Comparison of ENCODE assay signal across 8 mouse cellular contexts in the genomic region with DNA sequence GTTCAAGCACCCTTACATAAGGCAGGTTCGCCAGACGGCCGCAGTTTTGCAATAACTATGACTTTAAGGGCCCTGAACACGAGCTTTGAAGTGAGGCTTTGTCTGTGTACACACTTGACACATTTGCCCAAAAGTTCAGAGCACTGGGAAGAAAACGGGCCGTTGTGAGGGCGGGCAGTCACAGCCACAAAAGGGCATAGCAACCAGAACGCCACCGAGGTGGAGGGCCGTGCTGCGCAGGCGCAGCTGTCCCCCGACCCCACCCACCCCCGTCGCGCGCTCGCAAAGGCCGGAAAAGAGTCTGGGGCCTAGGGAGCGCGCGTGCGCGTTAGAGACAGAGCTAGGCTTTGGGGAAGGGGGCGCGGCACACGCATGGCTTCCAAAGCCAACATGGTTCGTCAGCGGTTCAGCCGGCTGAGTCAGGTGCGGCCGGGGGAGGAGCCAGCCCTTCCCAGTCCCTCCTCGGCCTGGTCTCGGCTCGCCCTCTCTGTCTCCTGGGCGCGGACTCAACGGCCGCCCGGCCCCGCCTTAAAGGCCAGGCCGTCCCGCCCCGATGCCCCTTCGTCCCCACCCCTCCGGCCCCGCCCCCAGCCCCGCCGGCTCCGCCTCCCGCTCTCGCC. TPM values are rescaled to one million over a fixed set of nuclear protein-coding genes. Genes with fewer than 3 reads are reported as not detected.
DNase-seq lines count a peak whose midpoint lies in the region; ATAC-seq and TF ChIP-seq lines count a peak whose summit lies in the region.

A gene (plus strand): TSS at position 296 of the 620 bp plus-strand sequence.

- TF ChIP-seq RAD21 in MEL (IDR thresholded peaks at IDR 0.05; ENCODE audit: low read depth, low read length), result no peak

- DNase-seq in MEL (ENCODE audit: low read depth, low spot score), result peak; percentile 98
- peak; percentile 96 for DNase-seq in cerebellum, adult 2 months
- peak; percentile 98 for DNase-seq in forebrain, postnatal 0 days
- peak; percentile 97 for DNase-seq in heart, postnatal 4 days
- peak; percentile 94 to 95 for DNase-seq in layer of hippocampus, adult 8-10 months (ENCODE audit: low spot score in 2 of 2)
- DNase-seq in ovary, adult 18-20 months (ENCODE audit: low spot score), result peak; percentile 98
- DNase-seq in thymus, postnatal 0 days (ENCODE audit: low spot score), result peak; percentile 97

- H3K27me3 ChIP-seq in MEL (ENCODE audit: control insufficient read depth in 1 of 2, insufficient read depth in 2 of 2, low read length in 2 of 2), result no peaks in the 10 kb centered on the region
- no peaks in the 10 kb centered on the region for H3K27me3 ChIP-seq in cerebellum, adult 2 months (ENCODE audit: control insufficient read depth, insufficient read depth, low read length)
- no peaks in the 10 kb centered on the region for H3K27me3 ChIP-seq in forebrain, postnatal 0 days (ENCODE audit: insufficient read depth, low read length)
- no peaks in the 10 kb centered on the region for H3K27me3 ChIP-seq in lung, embryonic 15.5 days

- peaks cover 0 to 3% of the 10 kb centered on the region in 2 experiments; a peak in 2 of 4 replicates for H3K4me1 ChIP-seq in MEL (ENCODE audit: control insufficient read depth in 1 of 2, insufficient read depth in 2 of 2, low read length in 2 of 2)
- H3K4me1 ChIP-seq in cerebellum, adult 2 months (ENCODE audit: control insufficient read depth, insufficient read depth, low read length), result no peaks in the 10 kb centered on the region; the same call in 1 of the 2 replicates
- peaks cover 6% of the 10 kb centered on the region for H3K4me1 ChIP-seq in forebrain, postnatal 0 days (ENCODE audit: insufficient read depth)
- H3K4me1 ChIP-seq in lung, embryonic 15.5 days, result peaks cover 33% of the 10 kb centered on the region

- peaks cover 0 to 27% of the 10 kb centered on the region in 2 experiments; a peak in 2 of 4 replicates for H3K36me3 ChIP-seq in MEL (ENCODE audit: control insufficient read depth in 1 of 2, insufficient read depth in 2 of 2, low read length in 2 of 2)
- H3K36me3 ChIP-seq in forebrain, postnatal 0 days (ENCODE audit: insufficient read depth), result no peaks in the 10 kb centered on the region
- no peaks in the 10 kb centered on the region for H3K36me3 ChIP-seq in lung, embryonic 15.5 days

- under 1% methylated on average over 50 of the region's 52 CpGs for WGBS in cerebellum, adult 2 months
- WGBS in forebrain, postnatal 0 days, result under 1% methylated on average over 50 of the region's 52 CpGs
- WGBS in lung, embryonic 15.5 days, result under 1% methylated on average over 48 of the region's 52 CpGs

- no peak for TF ChIP-seq EP300 in MEL (IDR thresholded peaks at IDR 0.05; ENCODE audit: low read depth in 1 of 2, low read length in 2 of 2)

- H3K9me3 ChIP-seq in MEL (replicated peaks; ENCODE audit: insufficient read depth, low read length), result no peaks in the 10 kb centered on the region
- H3K9me3 ChIP-seq in forebrain, postnatal 0 days (ENCODE audit: low read length), result no peaks in the 10 kb centered on the region
- no peaks in the 10 kb centered on the region for H3K9me3 ChIP-seq in lung, embryonic 15.5 days

- peak within 1 kb of the TSS; percentile 77 for H3K4me2 ChIP-seq in forebrain, postnatal 0 days (ENCODE audit: low read depth)
- H3K4me2 ChIP-seq in lung, embryonic 15.5 days, result peak within 1 kb of the TSS; percentile 69

- TF ChIP-seq CTCF in MEL (IDR thresholded peaks at IDR 0.05 in 2 of 3, conservative IDR thresholded peaks at IDR 0.05 in 1 of 3; ENCODE audit: control insufficient read depth in 1 of 3, insufficient read depth in 1 of 3, low read depth in 2 of 3, low read length in 3 of 3, poor library complexity in 1 of 3, severe bottlenecking in 1 of 3), result no peak
- TF ChIP-seq CTCF in cerebellum, adult 2 months (IDR thresholded peaks at IDR 0.05; ENCODE audit: borderline replicate concordance, insufficient read depth, low read depth, low read length), result no peak
- TF ChIP-seq CTCF in forebrain, postnatal 0 days (IDR thresholded peaks at IDR 0.05; ENCODE audit: low read depth), result no peak

- H3K27ac ChIP-seq in MEL (ENCODE audit: control insufficient read depth, low read depth, low read length), result peak within 1 kb of the TSS; percentile 96
- H3K27ac ChIP-seq in cerebellum, adult 2 months (ENCODE audit: insufficient read depth, low read length), result peak within 1 kb of the TSS; percentile 90
- H3K27ac ChIP-seq in forebrain, postnatal 0 days (ENCODE audit: low read depth, low read length), result peak within 1 kb of the TSS; percentile 91
- H3K27ac ChIP-seq in lung, embryonic 15.5 days, result peak within 1 kb of the TSS; percentile 98

- peak within 1 kb of the TSS; percentile 92 for H3K9ac ChIP-seq in MEL (ENCODE audit: control insufficient read depth, low read depth, low read length, poor library complexity, severe bottlenecking)
- peak within 1 kb of the TSS; percentile 81 for H3K9ac ChIP-seq in forebrain, postnatal 0 days
- peak within 1 kb of the TSS; percentile 77 for H3K9ac ChIP-seq in lung, embryonic 15.5 days

- ATAC-seq in forebrain, postnatal 0 days, result peak; percentile 96
- peak; percentile 99 for ATAC-seq in lung, embryonic 15.5 days (ENCODE audit: borderline replicate concordance, extremely low read depth, low FRiP score, low TSS enrichment)

- peak in 1 of 2 experiments; percentile 56; a peak in 1 of 4 replicates for TF ChIP-seq POLR2A in MEL (IDR thresholded peaks at IDR 0.05; ENCODE audit: control insufficient read depth in 1 of 2, insufficient read depth in 1 of 2, low read depth in 1 of 2, low read length in 2 of 2, poor library complexity in 1 of 2)
- peak; percentile 63 for TF ChIP-seq POLR2A in cerebellum, adult 2 months (IDR thresholded peaks at IDR 0.05; ENCODE audit: borderline replicate concordance, insufficient read depth, low read length)

- H3K4me3 ChIP-seq in MEL (ENCODE audit: control insufficient read depth in 1 of 2, insufficient read depth in 1 of 2, low read depth in 2 of 2, low read length in 2 of 2), result peak within 1 kb of the TSS; percentile 97 to 99
- peak within 1 kb of the TSS; percentile 94 for H3K4me3 ChIP-seq in cerebellum, adult 2 months (replicated peaks; ENCODE audit: insufficient read depth, low read depth, low read length)
- H3K4me3 ChIP-seq in forebrain, postnatal 0 days (ENCODE audit: low read depth, low read length), result peak within 1 kb of the TSS; percentile 65
- H3K4me3 ChIP-seq in lung, embryonic 15.5 days, result peak within 1 kb of the TSS; percentile 60

- H3K79me2 ChIP-seq in MEL (ENCODE audit: control insufficient read depth, insufficient read depth, low read length, poor library complexity), result peaks cover 28% of the 10 kb centered on the region

TF ChIP-seq in MEL, 35 proteins besides CTCF, POLR2A, EP300 and RAD21 (continues in another document):
- peak; percentile 64 for TF ChIP-seq USF1 (IDR thresholded peaks at IDR 0.05; ENCODE audit: low read depth, low read length)
- TF ChIP-seq ELF1 (IDR thresholded peaks at IDR 0.05; ENCODE audit: low read depth, low read length), result peak; percentile 63; the same call in 1 of the 2 replicates
- no peak for TF ChIP-seq UBTF (IDR thresholded peaks at IDR 0.05; ENCODE audit: borderline replicate concordance, insufficient read depth, low read depth, low read length)
- TF ChIP-seq ZMIZ1 (IDR thresholded peaks at IDR 0.05; ENCODE audit: low read depth, low read length), result 0 out of 2 replicates have a peak, but pooled peaks have one; percentile 61
- TF ChIP-seq SIN3A (IDR thresholded peaks at IDR 0.05; ENCODE audit: low read length), result peak; percentile 81
- no peak for TF ChIP-seq POLR2AphosphoS5 (IDR thresholded peaks at IDR 0.05; ENCODE audit: borderline replicate concordance, low read depth, low read length)
- no peak for TF ChIP-seq MAFK (IDR thresholded peaks at IDR 0.05; ENCODE audit: borderline replicate concordance, low read depth, low read length)
- TF ChIP-seq ETS1 (IDR thresholded peaks at IDR 0.05; ENCODE audit: low read depth, low read length), result no peak
- TF ChIP-seq JUND (IDR thresholded peaks at IDR 0.05; ENCODE audit: low read depth, low read length), result no peak
- no peak for TF ChIP-seq MYB (IDR thresholded peaks at IDR 0.05; ENCODE audit: low read depth, low read length)
- TF ChIP-seq E2F4 (IDR thresholded peaks at IDR 0.05; ENCODE audit: borderline replicate concordance, low read depth, low read length), result no peak
- peak; percentile 57; the same call in 1 of the 2 replicates for TF ChIP-seq MAX (IDR thresholded peaks at IDR 0.05; ENCODE audit: low read length)
- no peak for TF ChIP-seq SMC3 (IDR thresholded peaks at IDR 0.05; ENCODE audit: low read depth, low read length)
- no peak for TF ChIP-seq BHLHE40 (IDR thresholded peaks at IDR 0.05; ENCODE audit: borderline replicate concordance, low read depth, low read length)
- TF ChIP-seq ZC3H11A (IDR thresholded peaks at IDR 0.05; ENCODE audit: low read depth, low read length), result no peak
- no peak for TF ChIP-seq CHD1 (IDR thresholded peaks at IDR 0.05; ENCODE audit: low read depth, low read length)
- TF ChIP-seq RCOR1 (IDR thresholded peaks at IDR 0.05; ENCODE audit: low read depth, low read length), result no peak
- TF ChIP-seq NRF1 (IDR thresholded peaks at IDR 0.05; ENCODE audit: insufficient read depth, low read depth, low read length, poor library complexity, severe bottlenecking), result peak; percentile 85
- peak; percentile 89 for TF ChIP-seq MXI1 (IDR thresholded peaks at IDR 0.05; ENCODE audit: low read depth, low read length)
- no peak for TF ChIP-seq USF2 (IDR thresholded peaks at IDR 0.05; ENCODE audit: borderline replicate concordance in 1 of 2, insufficient read depth in 1 of 2, low read depth in 1 of 2, low read length in 2 of 2)
- peak; percentile 41 for TF ChIP-seq NELFE (IDR thresholded peaks at IDR 0.05; ENCODE audit: low read depth, low read length)
- TF ChIP-seq MAZ (IDR thresholded peaks at IDR 0.05; ENCODE audit: low read depth, low read length), result no peak
- TF ChIP-seq TCF12 (IDR thresholded peaks at IDR 0.05; ENCODE audit: low read depth, low read length), result no peak
- no peak for TF ChIP-seq POLR2AphosphoS2 (IDR thresholded peaks at IDR 0.05; ENCODE audit: low read length)

RNA-seq across cellular contexts. Expression of the gene that starts here (rescaled TPM):
- 13.3 and 19.2 TPM in 2 replicates for total RNA-seq in MEL (2012; rRNA removed)
- polyA plus RNA-seq in MEL (2012; ENCODE audit: insufficient read depth in 1 of 2, insufficient read length in 2 of 2, low read depth in 1 of 2, low replicate concordance in 2 of 2, missing spikeins in 1 of 2), result 100 to 1,000 TPM in 1 of 2 experiments, 10 to 100 TPM in 1; 52.8 to 110 TPM
- 53.6 and 54.7 TPM in 2 replicates for polyA plus RNA-seq in cerebellum, adult 2 months (2012; rRNA removed)
- 18.5 and 21.3 TPM in 2 replicates for total RNA-seq in forebrain, postnatal 0 days (2014; rRNA removed)
- 35.2 and 40.1 TPM in 2 replicates for polyA plus RNA-seq in forebrain, postnatal 0 days (2015; fragmentation: Nextera tagmentation; extraction: Ambion mirVana)
- total RNA-seq in heart, postnatal 4 days (2021), result 10 to 100 TPM; 83.3 to 87.0 TPM
- 10 to 100 TPM; 44.9 to 53.8 (median 50.0) TPM for total RNA-seq in layer of hippocampus, adult 8-10 months (2022)
- polyA plus RNA-seq in lung, embryonic 15.5 days (2015; fragmentation: Nextera tagmentation; extraction: Ambion mirVana), result 156 and 164 TPM in 2 replicates
- polyA plus RNA-seq in thymus, postnatal 0 days (2015; fragmentation: Nextera tagmentation; extraction: Ambion mirVana), result 109 and 111 TPM in 2 replicates

Comparison
In these comparisons a context has a peak if more than half of its experiments do, and no peak if none do; other contexts are left out.
1. Peak in every context shown above with its lines: DNase-seq, ATAC-seq, H3K4me3 ChIP-seq and H3K27ac ChIP-seq.